Mouse (Mus musculus) small intestine, adult 2 months (tissue): ENCODE results near the gene Tmem205. TPM values are rescaled to one million over a fixed set of nuclear protein-coding genes. Genes with fewer than 3 reads are reported as not detected.

Experiments
- H3K27ac ChIP-seq: fragments of 200-500 bp; 2 replicates; pipeline ENCODE4 v1.5.1; 2012; ENCODE audit warnings: low read depth, low read length, control low read depth, inconsistent platforms; ENCODE audit not compliant: insufficient read depth
- H3K27me3 ChIP-seq: fragments of 200-500 bp; 2 replicates; pipeline ENCODE4 v1.6.1; 2012; ENCODE audit warnings: mild to moderate bottlenecking, moderate library complexity, low read length, inconsistent platforms; ENCODE audit not compliant: control insufficient read depth, insufficient read depth
- H3K36me3 ChIP-seq: fragments of 200-500 bp; 2 replicates; pipeline ENCODE4 v1.6.1; 2012; ENCODE audit warnings: mild to moderate bottlenecking, low read length, control low read depth, inconsistent platforms; ENCODE audit not compliant: control insufficient read depth, insufficient read depth
- H3K4me1 ChIP-seq: fragments of 200-500 bp; 2 replicates; pipeline ENCODE4 v1.6.1; 2012; ENCODE audit warnings: low read length, inconsistent platforms, mixed read lengths; ENCODE audit not compliant: control insufficient read depth, insufficient read depth, insufficient read length
- H3K4me3 ChIP-seq: fragments of 200-500 bp; 2 replicates; pipeline ENCODE4 v1.5.1; 2012; ENCODE audit warnings: low read depth, mild to moderate bottlenecking, control low read depth, inconsistent platforms, low read length, moderate library complexity
- CTCF ChIP-seq: fragments of 200-500 bp; IDR thresholded peaks from 2 replicates; pipeline ENCODE4 v1.5.1; 2012; ENCODE audit warnings: low read depth, mild to moderate bottlenecking, control low read depth, inconsistent platforms, low read length, moderate library complexity, mixed read lengths; ENCODE audit not compliant: insufficient replicate concordance, insufficient read length; ENCODE audit errors: extremely low read depth
- POLR2A ChIP-seq: fragments of 200-500 bp; IDR thresholded peaks from 2 replicates; pipeline ENCODE4 v1.6.1; 2012; ENCODE audit warnings: low read depth, mild to moderate bottlenecking, control low read depth, inconsistent platforms, low read length, moderate library complexity
- WGBS: fragments of 180-500 bp; shearing (Covaris S2); methylation state at CpG from one replicate; pipeline ENCODE4 v1.1.7; 2018; 5-methylcytosine and 5-hydroxymethylcytosine counted together
- polyA plus RNA-seq: library from polyadenylated mRNA; depleted of rRNA; stranded (reverse); fragments of >200 nt; gene quantifications from 2 replicates; pipeline ENCODE4 v1.2.3, GENCODE M21; 2012

The Tmem205 gene
- polyA plus RNA-seq, 1 experiment: 113 TPM

- no peaks in the 10 kb centered on the region for H3K36me3 ChIP-seq
- WGBS: 51% methylated on average over 12 of the region's 12 CpGs
- TF ChIP-seq POLR2A: no peak
- TF ChIP-seq CTCF: no peak
- 0 out of 2 replicates have a peak, but pooled peaks cover 6% of the 10 kb centered on the region for H3K27me3 ChIP-seq
- peaks cover 4% of the 10 kb centered on the region; the same call in 1 of the 2 replicates for H3K4me1 ChIP-seq
- H3K4me3 ChIP-seq: no peak overlapping the region
- H3K27ac ChIP-seq: no peak overlapping the region
These were observed 16.3 kb upstream of the Tmem205 start for GRCm38 (mm10) chr9:21943638-21944037.

DNA sequence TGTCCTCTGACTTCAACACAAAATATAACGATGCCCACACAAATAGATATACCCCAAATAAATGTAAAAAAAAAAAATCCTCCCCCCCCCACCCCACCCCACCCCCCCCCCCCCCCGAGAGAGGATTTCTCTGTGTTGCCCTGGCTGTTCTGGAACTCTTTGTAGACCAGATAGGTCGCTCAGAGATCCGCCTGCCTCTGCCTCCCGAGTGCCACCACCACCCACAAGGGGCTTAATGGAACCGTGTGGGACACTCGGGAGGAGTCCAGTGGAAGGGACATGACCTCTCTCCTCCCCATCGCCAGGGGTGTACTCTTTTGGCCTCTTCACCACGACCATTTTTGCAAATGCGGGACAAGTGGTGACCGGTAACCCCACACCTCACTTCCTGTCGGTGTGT, 15.7 kb upstream of the Tmem205 start:
- Histone ChIP-seq H3K4me1 (peaks cover 4% of the 10 kb centered on the region; the same call in 1 of the 2 replicates), H3K27ac (no peak overlapping the region), H3K36me3 (no peaks in the 10 kb centered on the region), H3K27me3 (0 out of 2 replicates have a peak, but pooled peaks cover 4% of the 10 kb centered on the region), H3K4me3 (no peak overlapping the region)
- TF ChIP-seq CTCF (no peak), POLR2A (no peak)
- WGBS: 78% methylated on average over 12 of the region's 12 CpGs

DNA sequence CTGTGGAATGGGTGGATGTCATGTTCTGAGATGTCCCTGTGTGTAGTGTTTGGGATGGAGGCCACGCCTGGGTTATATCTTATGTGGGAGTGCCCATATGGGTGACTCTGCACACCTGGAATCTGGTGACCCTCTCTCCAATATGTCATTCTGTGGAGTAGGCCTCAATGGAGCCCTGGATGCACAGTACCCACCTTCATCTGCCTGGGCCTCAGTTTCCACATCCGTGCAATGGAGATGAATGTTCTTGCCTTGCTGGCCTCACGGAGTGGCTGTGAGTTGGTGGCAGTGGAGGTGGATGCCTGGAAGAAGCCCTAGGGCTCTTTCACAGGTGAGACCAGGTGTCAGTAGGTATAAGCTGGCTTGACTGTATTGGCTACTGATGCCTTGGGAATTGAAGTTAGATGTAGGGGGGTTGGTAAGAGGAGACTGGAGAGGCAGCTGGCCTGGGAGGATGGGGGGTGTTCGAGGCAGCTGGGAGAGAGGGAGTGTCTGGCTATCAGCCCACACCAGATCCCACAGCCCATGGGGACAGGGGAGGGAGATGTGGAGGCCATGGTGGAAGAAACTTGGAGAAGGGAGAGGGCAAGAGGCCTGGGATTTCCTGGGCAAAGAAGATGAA, 11.0 kb upstream of the Tmem205 start:
- Histone ChIP-seq H3K36me3 (no peaks in the 10 kb centered on the region), H3K4me1 (peaks cover 3% of the 10 kb centered on the region), H3K27me3 (no peaks in the 10 kb centered on the region), H3K4me3 (no peak overlapping the region), H3K27ac (no peak overlapping the region)
- 81% methylated on average over 4 of the region's 4 CpGs for WGBS
- TF ChIP-seq POLR2A: no peak
- no peak for TF ChIP-seq CTCF

- Histone ChIP-seq H3K27ac (no peak overlapping the region), H3K4me3 (no peak overlapping the region), H3K36me3 (no peaks in the 10 kb centered on the region), H3K4me1 (peaks cover 3% of the 10 kb centered on the region), H3K27me3 (no peaks in the 10 kb centered on the region)
- TF ChIP-seq POLR2A: no peak
- no peak for TF ChIP-seq CTCF
- WGBS: 85% methylated on average over 4 of the region's 4 CpGs
These were observed 10.4 kb upstream of the Tmem205 start for GRCm38 (mm10) chr9:21937711-21938175.

DNA sequence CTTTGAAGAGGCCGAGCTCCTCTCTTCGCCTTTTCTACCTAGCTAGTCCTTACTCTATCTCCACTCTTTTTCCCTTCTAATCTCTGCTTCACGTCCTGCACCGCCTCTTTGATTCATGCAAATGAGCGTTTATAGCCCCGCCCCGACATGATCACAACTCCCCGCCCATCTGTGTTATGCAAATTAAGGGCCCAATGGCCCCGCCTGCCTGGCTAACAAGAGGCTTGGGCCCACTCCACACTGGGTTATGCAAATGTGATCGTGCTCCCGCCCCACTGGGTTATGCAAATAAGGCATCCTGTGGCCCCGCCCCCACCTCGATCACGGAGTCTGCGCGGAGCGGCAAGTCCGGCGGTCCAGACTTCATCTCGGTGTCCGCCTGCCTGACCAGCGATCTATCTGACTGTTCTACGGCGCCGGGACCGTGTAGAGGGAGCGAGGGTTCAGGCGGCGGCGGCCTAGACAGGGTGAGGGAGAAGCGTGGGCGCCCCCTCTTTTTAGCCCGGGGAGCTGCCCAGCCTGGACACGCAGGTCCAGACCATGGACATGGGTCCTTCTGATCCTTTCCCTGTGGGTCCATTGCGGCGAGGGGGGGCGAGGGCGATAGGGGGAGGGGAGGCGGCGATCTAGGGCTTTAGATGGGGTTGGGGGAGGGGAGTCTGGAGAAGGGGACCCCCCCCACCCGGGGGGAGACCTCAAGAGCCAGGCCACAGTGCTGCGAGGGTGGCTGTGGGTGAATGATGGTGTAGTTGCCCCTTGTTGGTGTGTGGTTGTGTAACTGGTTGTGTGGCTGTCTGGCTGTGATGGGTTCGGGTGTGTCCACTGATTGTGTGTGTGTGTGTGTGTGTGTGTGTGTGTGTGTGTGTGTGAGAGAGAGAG, 9.6 kb upstream of the Tmem205 start, which contains the start of gene Plppr2:
Gene Plppr2, plus strand, starts transcription at position 342 of the 879 bp plus-strand sequence.
- Histone ChIP-seq H3K27me3 (no peaks in the 10 kb centered on the region), H3K4me3 (peak within 1 kb of the TSS; percentile 63), H3K36me3 (no peaks in the 10 kb centered on the region), H3K27ac (no peak within 1 kb of the TSS), H3K4me1 (peaks cover 3% of the 10 kb centered on the region)
- TF ChIP-seq CTCF (no peak), POLR2A (no peak)
- WGBS: 4% methylated on average over 43 of the region's 43 CpGs

DNA sequence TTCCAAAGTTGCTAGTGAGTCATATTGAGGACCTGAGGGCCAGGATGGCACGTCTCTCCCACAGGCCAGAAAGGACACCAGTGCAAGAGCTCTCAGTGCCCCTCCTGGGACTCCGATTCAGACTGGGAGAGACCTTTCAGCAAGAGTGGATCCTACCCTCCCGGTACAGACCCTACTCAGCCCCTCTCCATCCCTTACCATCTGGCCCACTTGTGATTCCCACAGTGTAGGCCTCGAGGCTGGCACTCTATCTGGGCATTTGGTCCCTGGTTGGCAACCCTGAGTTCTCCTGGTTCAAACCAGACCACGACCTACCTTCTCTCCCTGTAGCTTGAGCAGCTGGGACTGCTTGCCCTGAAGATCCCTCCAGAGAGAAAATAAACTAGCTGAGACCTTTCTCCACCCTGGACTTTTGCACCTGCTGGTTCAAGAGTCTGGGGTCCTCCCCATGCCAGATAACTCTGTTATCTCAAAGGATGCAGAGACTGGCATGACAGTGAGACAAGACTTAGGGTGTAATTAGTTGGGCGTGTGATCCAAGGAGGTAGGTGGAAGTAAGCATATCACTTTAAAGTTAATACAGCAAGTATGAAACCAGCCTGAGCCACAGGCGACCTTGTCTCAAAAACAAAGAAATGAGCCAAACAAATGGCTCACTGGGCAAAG, 8.2 kb upstream of the Tmem205 start:
- WGBS: 73% methylated on average over 7 of the region's 7 CpGs
- Histone ChIP-seq H3K36me3 (no peaks in the 10 kb centered on the region), H3K4me1 (peaks cover 3% of the 10 kb centered on the region)

More for the DNA sequence above, 8.2 kb upstream of the Tmem205 start:
- TF ChIP-seq POLR2A: no peak
- TF ChIP-seq CTCF: no peak
- H3K4me3 ChIP-seq: no peak overlapping the region
- H3K27me3 ChIP-seq: no peaks in the 10 kb centered on the region
- H3K27ac ChIP-seq: no peak overlapping the region
